Mouse (Mus musculus): Measurements from ENCODE around the gene Pex10.
"Not testable (repeated sequence)": the region's sequence is repeated elsewhere in the genome, so short reads cannot be mapped to it uniquely, and the experiment has no call there.

Pex10 gene

GRCm38 (mm10) chr4:155064474-155064873 lies 2.3 kb upstream of the Pex10 start:
- peak; percentile 35 for DNase-seq (ENCODE audit: low read depth)

GRCm38 (mm10) chr4:155065970-155066833 lies 614 bp upstream of the Pex10 start:
- DNase-seq (ENCODE audit: low read depth) = peak; percentile 92

GRCm38 (mm10) chr4:155068357-155068972 lies 1.6 kb downstream of the Pex10 start:
- DNase-seq (ENCODE audit: low read depth) = no peak

GRCm38 (mm10) chr4:155069191-155069590 lies 2.4 kb downstream of the Pex10 start:
- DNase-seq (ENCODE audit: low read depth) = peak; percentile 40

GRCm38 (mm10) chr4:155070199-155070598 lies 3.4 kb downstream of the Pex10 start:
- no peak for DNase-seq (ENCODE audit: low read depth)

GRCm38 (mm10) chr4:155070921-155071320 lies 4.1 kb downstream of the Pex10 start:
- DNase-seq (ENCODE audit: low read depth) = no peak

GRCm38 (mm10) chr4:155074418-155074817 lies 7.6 kb downstream of the Pex10 start:
- no peak for DNase-seq (ENCODE audit: low read depth)

- no peak for DNase-seq (ENCODE audit: low read depth)
These were observed 8.3 kb downstream of the Pex10 start for GRCm38 (mm10) chr4:155075137-155075536.

- no peak for DNase-seq (ENCODE audit: low read depth)
These were observed 9.0 kb downstream of the Pex10 start for GRCm38 (mm10) chr4:155075813-155076212.

GRCm38 (mm10) chr4:155076677-155077076 lies 9.9 kb downstream of the Pex10 start:
- DNase-seq (ENCODE audit: low read depth) = no peak

- DNase-seq (ENCODE audit: low read depth) = not testable (repeated sequence)
These were observed 12.0 kb downstream of the Pex10 start for GRCm38 (mm10) chr4:155078808-155079207.

GRCm38 (mm10) chr4:155079666-155080065 lies 12.8 kb downstream of the Pex10 start:
- no peak for DNase-seq (ENCODE audit: low read depth)

GRCm38 (mm10) chr4:155083553-155083952 lies 16.7 kb downstream of the Pex10 start:
- no peak for DNase-seq (ENCODE audit: low read depth)

GRCm38 (mm10) chr4:155084351-155084750 lies 17.5 kb downstream of the Pex10 start:
- DNase-seq (ENCODE audit: low read depth) = no peak

- no peak for DNase-seq (ENCODE audit: low read depth)
These were observed 18.6 kb downstream of the Pex10 start for GRCm38 (mm10) chr4:155085206-155086107.

- DNase-seq (ENCODE audit: low read depth) = peak; percentile 100
These were observed 19.6 kb downstream of the Pex10 start, which contains the start of the genes Rer1 and Morn1 for GRCm38 (mm10) chr4:155086108-155087024. Gene Rer1, minus strand, starts transcription at chr4:155086382. Gene Morn1, plus strand, starts transcription at chr4:155086577.

- DNase-seq (ENCODE audit: low read depth) = no peak
These were observed 22.4 kb downstream of the Pex10 start for GRCm38 (mm10) chr4:155089241-155089640.

- no peak for DNase-seq (ENCODE audit: low read depth)
These were observed 23.3 kb downstream of the Pex10 start for GRCm38 (mm10) chr4:155090147-155090546.

- no peak for DNase-seq (ENCODE audit: low read depth)
These were observed 24.1 kb downstream of the Pex10 start for GRCm38 (mm10) chr4:155090688-155091449.

GRCm38 (mm10) chr4:155092718-155093430 lies 26.1 kb downstream of the Pex10 start:
- DNase-seq (ENCODE audit: low read depth) = no peak
